In the genomic region with DNA sequence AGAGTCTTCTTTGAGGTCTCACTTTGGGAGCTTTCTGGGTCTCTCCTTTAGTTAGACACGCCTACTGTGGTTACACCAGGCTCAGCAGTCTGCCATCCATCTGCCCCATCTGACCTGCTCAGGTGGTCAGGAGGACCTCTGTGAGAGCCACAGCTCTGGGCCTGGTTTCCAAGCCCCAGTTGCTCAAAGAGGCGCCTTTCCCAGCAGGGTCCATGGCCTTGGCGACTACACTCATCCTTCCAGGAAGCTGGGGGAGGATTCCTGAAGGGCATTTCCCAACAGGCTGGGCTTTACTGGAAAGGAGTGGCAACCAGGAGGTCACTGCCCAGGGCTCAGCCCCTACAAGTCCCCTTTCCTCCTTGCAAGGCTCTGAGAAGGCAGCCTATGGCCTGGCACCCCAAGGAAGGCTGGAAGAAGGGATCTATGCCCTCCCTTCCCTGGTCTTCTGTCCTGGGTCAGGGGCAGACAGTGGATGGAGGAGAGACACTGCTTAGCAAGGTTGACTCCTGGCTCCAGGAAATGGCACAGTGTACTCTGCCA, we compare ENCODE assay signal across 16 mouse cellular contexts. TPM values are rescaled to one million over a fixed set of nuclear protein-coding genes. Genes with fewer than 3 reads are reported as not detected.
DNase-seq lines count a peak whose midpoint lies in the region; ATAC-seq and TF ChIP-seq lines count a peak whose summit lies in the region.
"Had no signal": no experiment of that assay in that cellular context is flagged by ENCODE, and none has a peak within 500 bp of the region (broad histone marks: within the 10 kb centered on the region; RNA-seq: fewer than 3 reads in every experiment).

No protein-coding gene starts in this region.

- no peak for TF ChIP-seq EP300 in liver, postnatal 0 days (IDR thresholded peaks at IDR 0.05; ENCODE audit: low read depth)

- peak; percentile 72 for DNase-seq in adrenal gland, adult 2 months
- DNase-seq in adrenal gland, postnatal 4 days (ENCODE audit: low spot score in 2 of 2): no peak
- no peak for DNase-seq in hindbrain, postnatal 0 days (ENCODE audit: low spot score)
- no peak for DNase-seq in neural tube, embryonic 11.5 days (ENCODE audit: low spot score)
- no peak for DNase-seq in liver, postnatal 0 days
- no peak for DNase-seq in frontal cortex, postnatal 36 days (ENCODE audit: low spot score in 2 of 2)
- DNase-seq: cerebellum, adult 9-10 months; embryo, embryonic 11 days; heart, adult 18-20 months; kidney, postnatal 14 days; left cerebral cortex, postnatal 4 days; lung, postnatal 10 days; right cerebral cortex, postnatal 25 days had no signal

- no peaks in the 10 kb centered on the region for H3K27me3 ChIP-seq in hindbrain, embryonic 13.5 days
- no peaks in the 10 kb centered on the region for H3K27me3 ChIP-seq in hindbrain, postnatal 0 days (ENCODE audit: insufficient read depth, low read length)
- H3K27me3 ChIP-seq in neural tube, embryonic 11.5 days (ENCODE audit: control insufficient read depth, insufficient read depth, low read length): no peaks in the 10 kb centered on the region
- H3K27me3 ChIP-seq in neural tube, embryonic 15.5 days (replicated peaks): no peaks in the 10 kb centered on the region
- no peaks in the 10 kb centered on the region for H3K27me3 ChIP-seq in liver, postnatal 0 days (ENCODE audit: insufficient read depth, low read length)
- H3K27me3 ChIP-seq: midbrain, embryonic 15.5 days had no signal

- peak overlapping the region; percentile 1; the same call in 1 of the 2 replicates for H3K9ac ChIP-seq in hindbrain, embryonic 13.5 days
- no peak overlapping the region for H3K9ac ChIP-seq in hindbrain, postnatal 0 days (replicated peaks; ENCODE audit: low read length)
- 0 out of 2 replicates have a peak overlapping the region, but pooled peaks have one; percentile 6 for H3K9ac ChIP-seq in neural tube, embryonic 11.5 days (ENCODE audit: low read length)
- H3K9ac ChIP-seq in neural tube, embryonic 15.5 days (replicated peaks): no peak overlapping the region
- 0 out of 2 replicates have a peak overlapping the region, but pooled peaks have one; percentile 28 for H3K9ac ChIP-seq in liver, postnatal 0 days (replicated peaks)
- H3K9ac ChIP-seq: midbrain, embryonic 15.5 days had no signal

- peaks cover 33% of the 10 kb centered on the region for H3K4me1 ChIP-seq in hindbrain, embryonic 13.5 days (replicated peaks)
- H3K4me1 ChIP-seq in hindbrain, postnatal 0 days (ENCODE audit: insufficient read depth, low read length): peaks cover 8% of the 10 kb centered on the region; the same call in 1 of the 2 replicates
- H3K4me1 ChIP-seq in neural tube, embryonic 11.5 days (ENCODE audit: control insufficient read depth, insufficient read depth, low read length): peaks cover 6% of the 10 kb centered on the region; the same call in 1 of the 2 replicates
- peaks cover 26% of the 10 kb centered on the region for H3K4me1 ChIP-seq in neural tube, embryonic 15.5 days
- H3K4me1 ChIP-seq in liver, postnatal 0 days (ENCODE audit: insufficient read depth): peaks cover 59% of the 10 kb centered on the region

- no peak overlapping the region for H3K4me2 ChIP-seq in hindbrain, embryonic 13.5 days
- no peak overlapping the region for H3K4me2 ChIP-seq in hindbrain, postnatal 0 days (ENCODE audit: low read depth, low read length)
- no peak overlapping the region for H3K4me2 ChIP-seq in neural tube, embryonic 11.5 days (ENCODE audit: low read depth)
- no peak overlapping the region for H3K4me2 ChIP-seq in neural tube, embryonic 15.5 days
- no peak overlapping the region for H3K4me2 ChIP-seq in liver, postnatal 0 days (ENCODE audit: low read depth, low read length)
- H3K4me2 ChIP-seq: midbrain, embryonic 15.5 days had no signal

- H3K4me3 ChIP-seq in hindbrain, embryonic 13.5 days: no peak overlapping the region
- no peak overlapping the region for H3K4me3 ChIP-seq in hindbrain, postnatal 0 days (ENCODE audit: low read length)
- H3K4me3 ChIP-seq in neural tube, embryonic 11.5 days (ENCODE audit: low read depth, low read length): no peak overlapping the region
- H3K4me3 ChIP-seq in neural tube, embryonic 15.5 days (replicated peaks): no peak overlapping the region
- H3K4me3 ChIP-seq in liver, postnatal 0 days (ENCODE audit: low read depth, low read length): no peak overlapping the region
- H3K4me3 ChIP-seq: midbrain, embryonic 15.5 days had no signal

- no peaks in the 10 kb centered on the region for H3K9me3 ChIP-seq in hindbrain, embryonic 13.5 days
- no peaks in the 10 kb centered on the region for H3K9me3 ChIP-seq in hindbrain, postnatal 0 days (ENCODE audit: low read length)
- H3K9me3 ChIP-seq in neural tube, embryonic 11.5 days (ENCODE audit: control insufficient read depth, low read length): no peaks in the 10 kb centered on the region
- H3K9me3 ChIP-seq in neural tube, embryonic 15.5 days (replicated peaks): no peaks in the 10 kb centered on the region
- no peaks in the 10 kb centered on the region for H3K9me3 ChIP-seq in liver, postnatal 0 days (ENCODE audit: low read length)
- H3K9me3 ChIP-seq: midbrain, embryonic 15.5 days had no signal

- no peaks in the 10 kb centered on the region for H3K36me3 ChIP-seq in hindbrain, embryonic 13.5 days
- no peaks in the 10 kb centered on the region; the same call in 1 of the 2 replicates for H3K36me3 ChIP-seq in hindbrain, postnatal 0 days (ENCODE audit: insufficient read depth, low read length)
- H3K36me3 ChIP-seq in neural tube, embryonic 11.5 days (ENCODE audit: control insufficient read depth, insufficient read depth, low read length): no peaks in the 10 kb centered on the region
- no peaks in the 10 kb centered on the region for H3K36me3 ChIP-seq in neural tube, embryonic 15.5 days
- H3K36me3 ChIP-seq in liver, postnatal 0 days (replicated peaks; ENCODE audit: insufficient read depth, low read length): peaks cover 4% of the 10 kb centered on the region; the same call in 1 of the 2 replicates
- H3K36me3 ChIP-seq: midbrain, embryonic 15.5 days had no signal

- WGBS in hindbrain, embryonic 13.5 days: 83% methylated on average over 3 of the region's 3 CpGs
- WGBS in hindbrain, postnatal 0 days: 84% methylated on average over 3 of the region's 3 CpGs
- 75% methylated on average over 3 of the region's 3 CpGs for WGBS in neural tube, embryonic 11.5 days
- 81% methylated on average over 3 of the region's 3 CpGs for WGBS in neural tube, embryonic 15.5 days
- 77% methylated on average over 3 of the region's 3 CpGs for WGBS in liver, postnatal 0 days (ENCODE audit: insufficient replicate concordance)

- TF ChIP-seq CTCF in hindbrain, postnatal 0 days (IDR thresholded peaks at IDR 0.05; ENCODE audit: low read depth): no peak
- no peak for TF ChIP-seq CTCF in liver, postnatal 0 days (IDR thresholded peaks at IDR 0.05; ENCODE audit: low read depth)

- H3K27ac ChIP-seq in hindbrain, embryonic 13.5 days: no peak overlapping the region
- H3K27ac ChIP-seq in hindbrain, postnatal 0 days: no peak overlapping the region
- no peak overlapping the region for H3K27ac ChIP-seq in neural tube, embryonic 11.5 days (ENCODE audit: low read depth, low read length)
- H3K27ac ChIP-seq in neural tube, embryonic 15.5 days (replicated peaks): no peak overlapping the region
- peak overlapping the region; percentile 25; the same call in 1 of the 2 replicates for H3K27ac ChIP-seq in liver, postnatal 0 days (ENCODE audit: low read depth)
- H3K27ac ChIP-seq: midbrain, embryonic 15.5 days had no signal

- no peak for ATAC-seq in hindbrain, embryonic 13.5 days (ENCODE audit: low FRiP score)
- ATAC-seq in hindbrain, postnatal 0 days: no peak
- ATAC-seq in neural tube, embryonic 11.5 days (ENCODE audit: insufficient read depth, low FRiP score, low TSS enrichment): no peak
- ATAC-seq in neural tube, embryonic 15.5 days (ENCODE audit: low FRiP score): no peak
- no peak for ATAC-seq in liver, postnatal 0 days
- ATAC-seq: midbrain, embryonic 15.5 days had no signal

RNA-seq across cellular contexts. Expression of gene Ell, which starts 25.5 kb away (rescaled TPM):
- total RNA-seq in adrenal gland, adult 2 months (2021): 10 to 100 TPM; 26.1 to 29.6 TPM
- polyA plus RNA-seq in adrenal gland, adult 2 months (2012; rRNA removed): 31.1 and 36.1 TPM in 2 replicates
- 10 to 100 TPM; 31.0 to 32.4 TPM for total RNA-seq in adrenal gland, postnatal 4 days (2021)
- 16.3 and 17.2 TPM in 2 replicates for polyA plus RNA-seq in hindbrain, embryonic 13.5 days (2015; fragmentation: Nextera tagmentation; extraction: Ambion mirVana)
- total RNA-seq in hindbrain, postnatal 0 days (2014; rRNA removed): 15.6 and 16.7 TPM in 2 replicates
- 10.0 and 10.8 TPM in 2 replicates for polyA plus RNA-seq in hindbrain, postnatal 0 days (2015; fragmentation: Nextera tagmentation; extraction: Ambion mirVana)
- 18.8 and 22.2 TPM in 2 replicates for polyA plus RNA-seq in neural tube, embryonic 11.5 days (2014; fragmentation: Nextera tagmentation; extraction: Ambion mirVana)
- 14.7 and 19.2 TPM in 2 replicates for polyA plus RNA-seq in neural tube, embryonic 15.5 days (2015; fragmentation: Nextera tagmentation; extraction: Ambion mirVana)
- 9.5 and 9.7 TPM in 2 replicates for polyA plus RNA-seq in liver, postnatal 0 days (2015; fragmentation: Nextera tagmentation; extraction: Ambion mirVana)

RNA-seq across cellular contexts. Expression of gene Isyna1, which starts 29.4 kb away (rescaled TPM):
- total RNA-seq in adrenal gland, adult 2 months (2021): 100 to 1,000 TPM; 103 to 199 TPM
- polyA plus RNA-seq in adrenal gland, adult 2 months (2012; rRNA removed): 344 and 376 TPM in 2 replicates
- 10 to 100 TPM; 82.6 to 88.9 TPM for total RNA-seq in adrenal gland, postnatal 4 days (2021)
- polyA plus RNA-seq in hindbrain, embryonic 13.5 days (2015; fragmentation: Nextera tagmentation; extraction: Ambion mirVana): 121 and 125 TPM in 2 replicates
- 152 and 207 TPM in 2 replicates for total RNA-seq in hindbrain, postnatal 0 days (2014; rRNA removed)
- polyA plus RNA-seq in hindbrain, postnatal 0 days (2015; fragmentation: Nextera tagmentation; extraction: Ambion mirVana): 99.3 and 113 TPM in 2 replicates
- 87.9 and 90.7 TPM in 2 replicates for polyA plus RNA-seq in neural tube, embryonic 11.5 days (2014; fragmentation: Nextera tagmentation; extraction: Ambion mirVana)
- 137 and 142 TPM in 2 replicates for polyA plus RNA-seq in neural tube, embryonic 15.5 days (2015; fragmentation: Nextera tagmentation; extraction: Ambion mirVana)
- polyA plus RNA-seq in liver, postnatal 0 days (2015; fragmentation: Nextera tagmentation; extraction: Ambion mirVana): 18.8 and 21.6 TPM in 2 replicates

RNA-seq across cellular contexts. Expression of gene Kxd1, which starts 37.0 kb away (rescaled TPM):
- total RNA-seq in adrenal gland, adult 2 months (2021): 10 to 100 TPM; 75.9 to 82.8 TPM
- 83.0 and 87.3 TPM in 2 replicates for polyA plus RNA-seq in adrenal gland, adult 2 months (2012; rRNA removed)
- total RNA-seq in adrenal gland, postnatal 4 days (2021): 10 to 100 TPM; 80.4 to 80.5 TPM
- 47.7 and 50.5 TPM in 2 replicates for polyA plus RNA-seq in hindbrain, embryonic 13.5 days (2015; fragmentation: Nextera tagmentation; extraction: Ambion mirVana)
- 48.7 and 56.8 TPM in 2 replicates for total RNA-seq in hindbrain, postnatal 0 days (2014; rRNA removed)
- polyA plus RNA-seq in hindbrain, postnatal 0 days (2015; fragmentation: Nextera tagmentation; extraction: Ambion mirVana): 53.8 and 56.6 TPM in 2 replicates
- 49.8 and 53.8 TPM in 2 replicates for polyA plus RNA-seq in neural tube, embryonic 11.5 days (2014; fragmentation: Nextera tagmentation; extraction: Ambion mirVana)
- polyA plus RNA-seq in neural tube, embryonic 15.5 days (2015; fragmentation: Nextera tagmentation; extraction: Ambion mirVana): 44.4 and 51.1 TPM in 2 replicates
- 43.1 and 43.3 TPM in 2 replicates for polyA plus RNA-seq in liver, postnatal 0 days (2015; fragmentation: Nextera tagmentation; extraction: Ambion mirVana)

RNA-seq across cellular contexts. Expression of gene Fkbp8, which starts 37.2 kb away (rescaled TPM):
- total RNA-seq in adrenal gland, adult 2 months (2021): 100 to 1,000 TPM; 269 to 287 TPM
- polyA plus RNA-seq in adrenal gland, adult 2 months (2012; rRNA removed): 602 and 610 TPM in 2 replicates
- total RNA-seq in adrenal gland, postnatal 4 days (2021): 100 to 1,000 TPM; 315 to 322 TPM
- polyA plus RNA-seq in hindbrain, embryonic 13.5 days (2015; fragmentation: Nextera tagmentation; extraction: Ambion mirVana): 385 and 391 TPM in 2 replicates
- total RNA-seq in hindbrain, postnatal 0 days (2014; rRNA removed): 532 and 593 TPM in 2 replicates
- polyA plus RNA-seq in hindbrain, postnatal 0 days (2015; fragmentation: Nextera tagmentation; extraction: Ambion mirVana): 343 and 360 TPM in 2 replicates
- 243 and 252 TPM in 2 replicates for polyA plus RNA-seq in neural tube, embryonic 11.5 days (2014; fragmentation: Nextera tagmentation; extraction: Ambion mirVana)
- polyA plus RNA-seq in neural tube, embryonic 15.5 days (2015; fragmentation: Nextera tagmentation; extraction: Ambion mirVana): 381 and 389 TPM in 2 replicates
- 141 TPM in 2 replicates for polyA plus RNA-seq in liver, postnatal 0 days (2015; fragmentation: Nextera tagmentation; extraction: Ambion mirVana)

RNA-seq across cellular contexts. Expression of gene Ssbp4, which starts 43.9 kb away (rescaled TPM):
- 100 to 1,000 TPM in 1 of 2 experiments, 10 to 100 TPM in 1; 76.2 to 110 TPM for total RNA-seq in adrenal gland, adult 2 months (2021)
- 476 and 593 TPM in 2 replicates for polyA plus RNA-seq in adrenal gland, adult 2 months (2012; rRNA removed)
- 100 to 1,000 TPM; 137 to 154 TPM for total RNA-seq in adrenal gland, postnatal 4 days (2021)
- 122 and 132 TPM in 2 replicates for polyA plus RNA-seq in hindbrain, embryonic 13.5 days (2015; fragmentation: Nextera tagmentation; extraction: Ambion mirVana)
- 248 and 349 TPM in 2 replicates for total RNA-seq in hindbrain, postnatal 0 days (2014; rRNA removed)
- 188 and 189 TPM in 2 replicates for polyA plus RNA-seq in hindbrain, postnatal 0 days (2015; fragmentation: Nextera tagmentation; extraction: Ambion mirVana)
- 125 and 137 TPM in 2 replicates for polyA plus RNA-seq in neural tube, embryonic 11.5 days (2014; fragmentation: Nextera tagmentation; extraction: Ambion mirVana)
- polyA plus RNA-seq in neural tube, embryonic 15.5 days (2015; fragmentation: Nextera tagmentation; extraction: Ambion mirVana): 170 and 175 TPM in 2 replicates
- polyA plus RNA-seq in liver, postnatal 0 days (2015; fragmentation: Nextera tagmentation; extraction: Ambion mirVana): 32.5 and 35.4 TPM in 2 replicates

Comparison
In these comparisons a context has a peak if more than half of its experiments do, and no peak if none do; other contexts are left out.
1. H3K9ac ChIP-seq: peak in hindbrain, embryonic 13.5 days (single experiment), neural tube, embryonic 11.5 days (single experiment) and liver, postnatal 0 days (single experiment); none in hindbrain, postnatal 0 days (single experiment) and neural tube, embryonic 15.5 days (single experiment).